Mouse (Mus musculus) kidney, postnatal 0 days (tissue): Measurements from ENCODE around the gene Cryba4. TPM values are rescaled to one million over a fixed set of nuclear protein-coding genes. Genes with fewer than 3 reads are reported as not detected.

ENCODE experiments used
- ATAC-seq: fragments of 200-750 bp; cut with Nextera tagmentation; replicated peaks from 2 replicates; pipeline ENCODE4 v1.8.0; 2017; ENCODE audit warnings: low read depth, moderate number of reproducible peaks, moderate TSS enrichment, moderate library complexity; ENCODE audit not compliant: low FRiP score
- DNase-seq: peaks from one replicate; pipeline ENCODE4 v3.0.0-alpha.2; 2016; ENCODE audit warnings: low spot score
- H3K27ac ChIP-seq: fragments of 300-500 bp; sonication (generic); 2 replicates; pipeline ENCODE4 v1.5.1; 2014; ENCODE audit warnings: mild to moderate bottlenecking
- H3K27me3 ChIP-seq: fragments of 300-500 bp; sonication (generic); 2 replicates; pipeline ENCODE4 v1.6.1; 2014; ENCODE audit warnings: low read length, mixed read lengths; ENCODE audit not compliant: insufficient read depth
- H3K36me3 ChIP-seq: fragments of 300-500 bp; sonication (generic); 2 replicates; pipeline ENCODE4 v1.6.1; 2014; ENCODE audit warnings: low read length, mixed read lengths; ENCODE audit not compliant: insufficient read depth
- H3K4me1 ChIP-seq: fragments of 300-500 bp; sonication (generic); replicated peaks from 2 replicates; pipeline ENCODE4 v1.6.1; 2014; ENCODE audit warnings: antibody characterized with exemption, low read length, mixed read lengths; ENCODE audit not compliant: insufficient read depth
- H3K4me2 ChIP-seq: fragments of 300-500 bp; sonication (generic); 2 replicates; pipeline ENCODE4 v1.6.1; 2014; ENCODE audit warnings: mild to moderate bottlenecking, low read length, moderate library complexity, mixed read lengths
- H3K4me3 ChIP-seq: fragments of 300-500 bp; sonication (generic); replicated peaks from 2 replicates; pipeline ENCODE4 v1.5.1; 2014; ENCODE audit warnings: low read depth, low read length
- H3K9ac ChIP-seq: fragments of 300-500 bp; sonication (generic); 2 replicates; pipeline ENCODE4 v1.6.1; 2014; ENCODE audit warnings: low read depth, low read length
- H3K9me3 ChIP-seq: fragments of 300-500 bp; sonication (generic); replicated peaks from 2 replicates; pipeline ENCODE4 v1.6.1; 2016; ENCODE audit warnings: low read length, inconsistent platforms, mixed read lengths
- CTCF ChIP-seq: IDR thresholded peaks from 2 replicates; pipeline ENCODE4 v1.5.1; 2016; ENCODE audit warnings: antibody characterized with exemption, low read depth, mild to moderate bottlenecking, moderate library complexity
- WGBS: fragments of 180-500 bp; shearing (Covaris S2); extraction: QIAGEN DNeasy Blood & Tissue Kit; methylation state at CpG from one replicate; pipeline ENCODE4 v1.1.7; 2014; 5-methylcytosine and 5-hydroxymethylcytosine counted together
- polyA plus RNA-seq: library from polyadenylated mRNA; unstranded; fragments of >200 nt; fragmentation: Nextera tagmentation; extraction: Ambion mirVana; gene quantifications from 2 replicates; pipeline ENCODE4 v1.2.1, GENCODE M21; 2015

The Cryba4 gene
- polyA plus RNA-seq, 1 experiment from 2014 or later: 0.58 TPM

DNA sequence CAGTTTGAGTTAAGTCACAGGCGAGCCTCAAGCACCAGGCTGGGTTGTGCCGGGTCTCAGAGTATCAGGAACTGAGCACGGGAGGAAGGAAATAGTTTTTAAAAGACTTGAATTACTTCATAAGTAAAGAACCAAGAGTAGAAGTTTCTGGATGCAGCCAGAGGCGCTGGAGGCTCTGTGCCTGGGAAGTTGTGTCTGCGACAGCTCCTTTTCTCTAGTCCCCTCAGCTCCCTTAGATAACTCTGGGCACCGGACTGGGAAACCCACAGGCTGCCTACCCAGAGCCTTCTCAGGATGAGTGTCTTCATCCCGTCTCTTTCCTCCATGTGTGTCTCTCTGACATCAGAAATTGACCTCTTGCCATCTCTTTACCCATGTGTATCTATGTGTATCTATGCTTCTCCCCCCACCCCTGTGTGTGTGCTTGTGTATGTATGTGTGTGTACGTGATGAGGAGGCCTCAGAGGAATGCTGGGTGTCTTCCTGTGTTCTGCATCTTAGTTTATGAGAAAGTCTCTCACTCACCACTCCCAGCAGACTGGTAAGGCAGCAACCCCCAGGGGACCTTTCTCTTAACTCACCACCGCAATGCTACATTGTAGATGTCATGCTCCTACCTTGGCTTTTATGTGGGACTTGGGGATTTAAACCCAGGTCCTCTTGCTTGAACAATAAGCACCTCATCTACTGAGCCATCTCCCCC is 30.6 kb upstream of the Cryba4 start:
- Histone ChIP-seq H3K27ac (peak overlapping the region; percentile 47), H3K4me3 (no peak overlapping the region), H3K4me2 (no peak overlapping the region), H3K4me1 (peaks cover 16% of the 10 kb centered on the region), H3K27me3 (no peaks in the 10 kb centered on the region), H3K36me3 (no peaks in the 10 kb centered on the region), H3K9ac (0 out of 2 replicates have a peak overlapping the region, but pooled peaks have one; percentile 9), H3K9me3 (no peaks in the 10 kb centered on the region)
- ATAC-seq (no peak), DNase-seq (no peak)
- WGBS: 63% methylated on average over 9 of the region's 9 CpGs
- TF ChIP-seq CTCF: no peak

GRCm38 (mm10) chr5:112282123-112282779 is 29.9 kb upstream of the Cryba4 start:
- ATAC-seq: no peak
- no peaks in the 10 kb centered on the region for H3K9me3 ChIP-seq
- H3K4me3 ChIP-seq: no peak overlapping the region
- H3K27ac ChIP-seq: peak overlapping the region; percentile 47
- H3K9ac ChIP-seq: 0 out of 2 replicates have a peak overlapping the region, but pooled peaks have one; percentile 9
- H3K27me3 ChIP-seq: no peaks in the 10 kb centered on the region
- H3K36me3 ChIP-seq: no peaks in the 10 kb centered on the region
- peaks cover 22% of the 10 kb centered on the region for H3K4me1 ChIP-seq
- no peak for DNase-seq
- H3K4me2 ChIP-seq: no peak overlapping the region
- WGBS: 68% methylated on average over 6 of the region's 6 CpGs
- TF ChIP-seq CTCF: no peak

DNA sequence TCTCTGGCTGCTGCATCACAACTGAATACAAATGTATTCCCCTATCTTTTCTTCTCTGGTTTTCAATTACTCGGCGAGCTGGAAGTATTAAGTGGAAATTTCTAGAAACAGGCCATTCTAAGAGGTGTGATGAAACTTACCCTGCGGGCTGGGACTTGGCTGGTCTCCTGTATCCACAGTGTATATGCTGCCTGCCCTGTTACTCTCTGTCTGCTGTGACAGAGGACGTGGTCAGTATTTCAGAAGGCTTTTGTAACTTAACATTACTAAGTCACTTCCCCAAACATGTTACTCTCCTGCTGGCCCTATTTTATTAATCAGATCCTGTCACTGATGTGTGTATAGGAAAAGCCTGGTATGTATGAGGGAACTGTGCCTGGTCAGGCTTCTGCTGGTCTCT is 29.4 kb upstream of the Cryba4 start:
- 0 out of 2 replicates have a peak overlapping the region, but pooled peaks have one; percentile 34 for H3K27ac ChIP-seq
- no peaks in the 10 kb centered on the region for H3K36me3 ChIP-seq
- H3K4me3 ChIP-seq: no peak overlapping the region
- DNase-seq: no peak
- no peak overlapping the region for H3K4me2 ChIP-seq
- H3K27me3 ChIP-seq: no peaks in the 10 kb centered on the region
- H3K9ac ChIP-seq: no peak overlapping the region
- peaks cover 22% of the 10 kb centered on the region for H3K4me1 ChIP-seq
- 82% methylated on average over 4 of the region's 4 CpGs for WGBS
- H3K9me3 ChIP-seq: no peaks in the 10 kb centered on the region
- TF ChIP-seq CTCF: no peak
- no peak for ATAC-seq

DNA sequence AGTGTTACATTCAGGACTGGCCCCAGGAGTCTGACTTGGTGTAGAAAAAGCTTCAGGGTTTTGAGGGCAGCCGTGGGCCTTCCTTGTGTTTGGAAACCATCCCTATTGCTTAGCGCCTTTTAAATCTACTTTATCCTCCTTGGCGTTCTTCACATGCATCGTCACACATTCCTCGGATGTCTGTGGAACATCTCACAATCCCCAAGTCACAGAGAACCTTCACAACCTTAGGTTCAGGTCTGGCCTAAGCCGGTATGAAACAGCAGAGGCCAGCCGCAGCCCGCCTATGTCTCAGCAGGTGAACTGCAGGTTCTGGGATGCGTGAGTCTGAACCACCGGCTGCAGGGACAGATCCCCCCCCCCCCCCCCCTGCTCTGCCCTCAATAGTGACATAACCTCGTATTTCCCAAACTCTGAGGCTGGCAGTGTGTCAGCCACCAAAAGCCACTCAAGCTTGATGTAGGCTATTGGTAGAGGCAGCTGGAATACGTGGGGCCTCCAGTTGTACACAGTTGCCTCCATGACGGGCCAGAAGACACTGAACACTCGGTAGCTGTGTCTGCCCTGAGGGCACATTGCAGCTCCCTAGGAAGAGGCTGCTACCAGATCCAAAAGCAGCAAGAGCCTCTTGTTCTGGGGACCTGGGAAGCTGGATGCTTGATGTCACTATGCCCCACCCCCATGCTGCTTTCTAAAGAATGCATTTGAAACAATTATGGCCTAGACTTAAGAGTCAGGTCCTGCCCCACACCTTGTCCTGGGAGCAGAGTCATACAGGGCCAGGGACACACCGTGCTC is 28.7 kb upstream of the Cryba4 start:
- Histone ChIP-seq H3K4me1 (peaks cover 22% of the 10 kb centered on the region), H3K27ac (peak overlapping the region; percentile 31), H3K4me2 (no peak overlapping the region; the same call in 1 of the 2 replicates), H3K9me3 (no peaks in the 10 kb centered on the region), H3K9ac (no peak overlapping the region), H3K27me3 (no peaks in the 10 kb centered on the region), H3K4me3 (no peak overlapping the region), H3K36me3 (no peaks in the 10 kb centered on the region)
- 61% methylated on average over 15 of the region's 15 CpGs for WGBS
- ATAC-seq (no peak), DNase-seq (no peak)
- no peak for TF ChIP-seq CTCF

DNA sequence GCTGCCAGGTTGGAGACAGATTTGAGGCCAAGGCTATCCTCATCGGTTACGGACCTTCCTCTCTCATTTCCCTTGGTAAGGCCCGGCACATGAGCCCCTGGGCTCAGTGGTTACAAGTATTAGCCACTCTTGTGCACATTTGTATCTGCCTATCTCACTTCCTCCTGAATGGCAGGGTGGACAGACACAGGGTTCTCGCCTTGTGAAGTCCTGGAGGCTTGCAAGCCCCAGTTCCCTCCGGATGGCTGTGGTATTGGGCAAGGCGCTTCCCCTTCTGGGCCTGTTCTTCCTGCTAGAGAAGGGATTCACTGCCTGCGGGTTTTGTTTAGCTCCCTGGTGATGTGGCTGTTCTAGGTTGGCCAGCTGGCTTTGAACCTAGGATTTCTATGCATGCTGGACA is 27.8 kb upstream of the Cryba4 start:
- no peak for TF ChIP-seq CTCF
- WGBS: 83% methylated on average over 7 of the region's 7 CpGs
- DNase-seq (no peak), ATAC-seq (no peak)
- Histone ChIP-seq H3K4me3 (no peak overlapping the region), H3K36me3 (no peaks in the 10 kb centered on the region), H3K9me3 (no peaks in the 10 kb centered on the region), H3K4me2 (no peak overlapping the region; the same call in 1 of the 2 replicates), H3K4me1 (peaks cover 22% of the 10 kb centered on the region), H3K9ac (0 out of 2 replicates have a peak overlapping the region, but pooled peaks have one; percentile 27), H3K27ac (peak overlapping the region; percentile 31), H3K27me3 (no peaks in the 10 kb centered on the region)
